Mouse (Mus musculus) bone marrow macrophage, adult 2 months (primary cell): ENCODE measurements at regions not wholly inside any gene's neighbourhood (a gene's known extent, or its start where the extent isn't known, plus 50 kb on each side); places are given as distances from the start of the nearest gene placed in this dataset.

Experiments
- H3K27ac ChIP-seq: 2 replicates; pipeline ENCODE4 v1.5.1; 2012; ENCODE audit warnings: low read depth, low read length; ENCODE audit not compliant: insufficient read depth
- H3K4me1 ChIP-seq: 2 replicates; pipeline ENCODE4 v1.6.1; 2012; ENCODE audit warnings: low read length; ENCODE audit not compliant: control insufficient read depth, insufficient read depth
- H3K4me3 ChIP-seq: 2 replicates; pipeline ENCODE4 v1.5.1; 2012; ENCODE audit warnings: mild to moderate bottlenecking, low read length, moderate library complexity; ENCODE audit not compliant: insufficient read depth
- CTCF ChIP-seq: IDR thresholded peaks from 2 replicates; pipeline ENCODE4 v1.5.1; 2012; ENCODE audit warnings: low read depth, mild to moderate bottlenecking, low read length, moderate library complexity
- POLR2A ChIP-seq: IDR thresholded peaks from 2 replicates; pipeline ENCODE4 v1.6.1; 2012; ENCODE audit warnings: mild to moderate bottlenecking, low read depth, low read length, borderline replicate concordance

DNA sequence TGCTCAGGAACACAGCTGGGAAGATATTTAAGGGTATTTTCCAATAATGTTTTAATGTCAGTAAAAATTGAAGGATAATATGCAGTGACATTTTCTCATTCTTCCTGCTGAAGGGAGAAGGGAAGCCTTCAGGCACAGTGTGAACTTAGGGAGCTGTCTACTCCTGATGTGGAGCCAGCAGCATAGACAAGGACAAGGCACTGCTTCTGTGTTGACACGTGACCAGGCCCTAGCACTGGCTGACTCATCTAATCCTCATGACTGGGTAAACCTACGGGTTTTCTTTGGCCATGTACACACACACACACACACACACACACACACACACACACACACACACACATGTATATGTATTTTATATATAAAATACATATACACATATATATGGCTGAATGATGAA is 74.8 kb upstream of the Gm6657 start:
- Histone ChIP-seq H3K27ac (no peak overlapping the region), H3K4me3 (no peak overlapping the region), H3K4me1 (no peaks in the 10 kb centered on the region)
- no peak for TF ChIP-seq CTCF
- TF ChIP-seq POLR2A: no peak

DNA sequence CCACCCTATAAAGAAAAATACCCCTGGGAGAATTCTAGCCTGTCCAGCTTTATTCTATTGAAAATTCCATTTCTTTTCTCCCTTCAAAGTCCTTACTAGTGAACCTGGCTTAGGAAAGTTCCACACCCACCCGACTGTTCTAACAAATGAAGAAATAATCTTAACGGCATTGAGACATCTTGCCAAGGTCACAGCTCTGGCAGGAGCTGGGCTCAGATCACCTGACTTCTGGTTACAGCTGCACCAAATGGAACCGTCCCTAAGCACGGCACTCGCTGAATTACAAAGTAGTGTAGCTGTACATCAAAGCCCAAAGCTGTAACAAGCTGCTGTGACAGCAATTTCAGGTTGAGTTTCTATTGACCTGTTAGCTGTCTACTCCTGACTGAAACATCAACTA is 74.2 kb upstream of the Gm6657 start:
- H3K4me3 ChIP-seq: no peak overlapping the region
- H3K4me1 ChIP-seq: no peaks in the 10 kb centered on the region
- TF ChIP-seq CTCF (no peak), POLR2A (no peak)
- no peak overlapping the region for H3K27ac ChIP-seq

GRCm38 (mm10) chr12:78129130-78129845 is 64.8 kb upstream of the Gm6657 start:
- TF ChIP-seq POLR2A (no peak), CTCF (no peak)
- H3K27ac ChIP-seq: no peak overlapping the region

GRCm38 (mm10) chr12:78132016-78132797 is 61.8 kb upstream of the Gm6657 start:
- Histone ChIP-seq H3K4me1 (no peaks in the 10 kb centered on the region), H3K4me3 (no peak overlapping the region), H3K27ac (no peak overlapping the region)
- TF ChIP-seq POLR2A (no peak), CTCF (no peak)

More at GRCm38 (mm10) chr12:78129130-78129845, 64.8 kb upstream of the Gm6657 start:
- no peak overlapping the region for H3K4me3 ChIP-seq
- H3K4me1 ChIP-seq: no peaks in the 10 kb centered on the region

GRCm38 (mm10) chr12:78133341-78133740 is 60.7 kb upstream of the Gm6657 start:
- no peak for TF ChIP-seq POLR2A
- TF ChIP-seq CTCF: no peak
- Histone ChIP-seq H3K27ac (no peak overlapping the region), H3K4me1 (no peaks in the 10 kb centered on the region), H3K4me3 (no peak overlapping the region)

- Histone ChIP-seq H3K4me3 (no peak overlapping the region), H3K4me1 (no peaks in the 10 kb centered on the region), H3K27ac (no peak overlapping the region)
- TF ChIP-seq POLR2A (no peak), CTCF (no peak)
These were observed 60.1 kb upstream of the Gm6657 start for GRCm38 (mm10) chr12:78133984-78134383.

DNA sequence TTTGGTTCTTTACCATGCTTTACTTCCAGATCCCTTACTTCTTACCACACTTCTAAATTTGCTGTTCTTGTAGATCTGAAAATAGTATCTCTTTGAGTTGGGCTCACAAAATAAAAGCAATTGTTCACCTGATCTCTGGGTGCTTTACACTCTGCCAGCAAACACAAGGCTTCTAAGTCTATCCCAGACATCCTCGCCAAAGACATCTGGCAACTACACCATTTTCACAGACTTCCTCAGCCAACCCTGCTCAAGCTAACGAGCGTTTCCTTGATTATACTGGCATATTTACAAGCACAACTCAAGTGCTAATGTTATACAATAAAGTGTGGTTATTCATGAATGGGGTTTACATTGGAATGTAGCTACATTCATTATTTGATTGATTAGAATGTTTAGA is 56.8 kb upstream of the Gm6657 start:
- TF ChIP-seq CTCF (no peak), POLR2A (no peak)
- no peak overlapping the region for H3K4me3 ChIP-seq
- no peak overlapping the region for H3K27ac ChIP-seq
- H3K4me1 ChIP-seq: no peaks in the 10 kb centered on the region

DNA sequence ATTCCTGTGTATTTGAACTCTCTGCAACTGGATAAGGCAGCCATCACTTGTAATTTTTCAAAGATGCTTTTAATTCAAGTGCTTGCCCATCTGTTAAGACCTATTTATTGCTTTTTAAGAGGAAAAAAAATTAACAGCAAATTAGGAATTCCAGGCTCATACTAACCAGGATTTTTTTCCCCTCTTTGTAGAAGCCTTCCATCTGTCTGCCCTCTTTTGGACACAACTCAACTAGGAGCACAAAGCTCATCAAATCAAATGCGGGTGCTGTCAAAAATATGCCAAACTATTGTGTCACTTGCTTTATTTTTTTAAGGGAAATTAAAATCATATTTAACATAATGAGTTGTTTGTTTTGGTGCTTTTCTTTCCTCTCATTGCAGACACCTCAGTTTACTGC is 55.6 kb upstream of the Gm6657 start:
- H3K27ac ChIP-seq: no peak overlapping the region
- H3K4me1 ChIP-seq: no peaks in the 10 kb centered on the region
- H3K4me3 ChIP-seq: no peak overlapping the region
- TF ChIP-seq POLR2A (no peak), CTCF (no peak)
